Mouse (Mus musculus): Measurements from ENCODE around the gene Polr2l. TPM values are rescaled to one million over a fixed set of nuclear protein-coding genes. Genes with fewer than 3 reads are reported as not detected.

The Polr2l gene
- total and polyA plus RNA-seq, 2 experiments from 2014 or later = 17.4 to 81.3 TPM

DNA sequence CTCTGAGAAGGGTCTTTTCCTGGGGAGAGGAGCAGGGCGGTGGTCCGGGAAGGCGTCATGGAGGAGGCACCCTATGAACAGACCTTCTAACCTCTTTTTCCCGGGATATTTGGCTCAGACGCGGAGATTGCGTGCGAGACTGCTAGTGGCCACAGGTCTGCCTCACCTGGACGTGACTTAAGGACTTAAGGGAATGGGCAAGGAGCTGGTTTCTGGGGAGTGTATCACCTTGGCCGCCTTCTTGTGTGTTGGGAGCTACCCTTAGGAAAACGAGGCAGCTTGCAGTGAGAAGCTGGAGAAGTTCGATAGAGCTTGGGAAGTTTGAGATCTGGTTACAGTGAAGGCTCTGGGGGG lies 850 bp upstream of the Polr2l start:
- ATAC-seq (ENCODE audit: insufficient read depth, low read depth) (no peak), DNase-seq (ENCODE audit: low spot score) (no peak)
- peak overlapping the region; percentile 69 for H3K4me3 ChIP-seq (ENCODE audit: low read depth, low read length)
- peaks cover 36% of the 10 kb centered on the region for H3K4me1 ChIP-seq (ENCODE audit: control insufficient read depth, insufficient read depth)
- TF ChIP-seq EP300 (IDR thresholded peaks at IDR 0.05; ENCODE audit: low read depth) (no peak), CTCF (IDR thresholded peaks at IDR 0.05; ENCODE audit: low read depth) (no peak)
- H3K27me3 ChIP-seq (ENCODE audit: control insufficient read depth, insufficient read depth, low read length) = no peaks in the 10 kb centered on the region
- no peaks in the 10 kb centered on the region for H3K9me3 ChIP-seq (replicated peaks; ENCODE audit: control insufficient read depth, low read length)
- H3K9ac ChIP-seq (replicated peaks; ENCODE audit: low read depth, low read length) = peak overlapping the region; percentile 80
- peak overlapping the region; percentile 93 for H3K4me2 ChIP-seq (ENCODE audit: low read depth, low read length)
- H3K36me3 ChIP-seq (replicated peaks; ENCODE audit: control insufficient read depth, insufficient read depth, low read length) = peaks cover 20% of the 10 kb centered on the region
- under 1% methylated on average over 12 of the region's 12 CpGs for WGBS
- peak overlapping the region; percentile 96 for H3K27ac ChIP-seq (ENCODE audit: low read depth)

DNA sequence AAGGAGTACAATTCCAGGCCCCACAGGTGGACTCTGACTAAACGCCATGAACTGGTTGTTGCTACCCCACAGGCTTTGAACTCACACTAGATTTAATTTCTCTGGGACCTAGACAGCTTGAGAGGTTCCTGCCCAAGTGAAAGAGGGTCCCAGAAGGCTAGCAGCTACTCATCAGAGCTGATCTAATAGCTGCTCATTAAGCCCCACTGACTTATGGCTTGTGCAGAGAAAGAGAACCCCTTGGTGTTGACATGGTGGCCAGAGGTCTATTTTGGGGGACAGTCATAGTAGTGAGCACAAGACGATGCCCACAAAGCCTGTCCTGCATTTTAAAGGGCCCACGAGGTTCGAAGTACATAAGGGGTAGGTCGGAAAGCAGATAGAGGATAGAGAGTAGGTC lies 772 bp downstream of the Polr2l start:
- TF ChIP-seq CTCF (IDR thresholded peaks at IDR 0.05; ENCODE audit: low read depth) (no peak), EP300 (IDR thresholded peaks at IDR 0.05; ENCODE audit: low read depth) (no peak)
- Histone ChIP-seq H3K4me3 (ENCODE audit: low read depth, low read length) (peak overlapping the region; percentile 69), H3K4me2 (ENCODE audit: low read depth, low read length) (peak overlapping the region; percentile 93), H3K9ac (replicated peaks; ENCODE audit: low read depth, low read length) (peak overlapping the region; percentile 80), H3K9me3 (replicated peaks; ENCODE audit: control insufficient read depth, low read length) (no peaks in the 10 kb centered on the region), H3K27me3 (ENCODE audit: control insufficient read depth, insufficient read depth, low read length) (no peaks in the 10 kb centered on the region), H3K36me3 (replicated peaks; ENCODE audit: control insufficient read depth, insufficient read depth, low read length) (peaks cover 32% of the 10 kb centered on the region), H3K4me1 (ENCODE audit: control insufficient read depth, insufficient read depth) (peaks cover 48% of the 10 kb centered on the region), H3K27ac (ENCODE audit: low read depth) (no peak overlapping the region)
- WGBS = 5% methylated on average over 5 of the region's 5 CpGs
- no peak for DNase-seq (ENCODE audit: low spot score)
- ATAC-seq (ENCODE audit: insufficient read depth, low read depth) = no peak

DNA sequence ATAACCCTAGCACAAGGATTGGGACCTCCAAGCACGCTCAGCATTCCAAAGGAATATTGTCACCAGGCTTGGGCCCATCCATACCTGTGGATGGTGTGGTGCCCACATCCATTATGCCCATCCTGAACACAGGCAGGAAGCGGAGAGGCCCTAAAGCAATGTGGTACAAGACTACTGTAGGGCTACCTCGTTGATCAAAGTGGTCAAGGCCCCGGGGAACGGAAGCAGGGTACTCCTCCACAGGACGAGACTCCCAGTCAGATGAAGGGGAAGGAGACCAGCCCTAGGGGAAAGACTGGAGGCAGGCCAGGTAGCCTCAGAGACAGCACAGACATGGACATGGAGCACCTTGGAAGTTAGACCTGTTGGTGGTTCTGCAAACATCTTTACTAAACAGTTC lies 2.2 kb downstream of the Polr2l start:
- Histone ChIP-seq H3K27ac (ENCODE audit: low read depth) (no peak overlapping the region), H3K9ac (replicated peaks; ENCODE audit: low read depth, low read length) (no peak overlapping the region), H3K9me3 (replicated peaks; ENCODE audit: control insufficient read depth, low read length) (no peaks in the 10 kb centered on the region), H3K27me3 (ENCODE audit: control insufficient read depth, insufficient read depth, low read length) (no peaks in the 10 kb centered on the region), H3K4me3 (ENCODE audit: low read depth, low read length) (no peak overlapping the region), H3K4me2 (ENCODE audit: low read depth, low read length) (no peak overlapping the region), H3K36me3 (replicated peaks; ENCODE audit: control insufficient read depth, insufficient read depth, low read length) (peaks cover 32% of the 10 kb centered on the region), H3K4me1 (ENCODE audit: control insufficient read depth, insufficient read depth) (peaks cover 45% of the 10 kb centered on the region)
- ATAC-seq (ENCODE audit: insufficient read depth, low read depth) (no peak), DNase-seq (ENCODE audit: low spot score) (no peak)
- WGBS = 82% methylated on average over 6 of the region's 6 CpGs
- TF ChIP-seq CTCF (IDR thresholded peaks at IDR 0.05; ENCODE audit: low read depth) (no peak), EP300 (IDR thresholded peaks at IDR 0.05; ENCODE audit: low read depth) (no peak)

DNA sequence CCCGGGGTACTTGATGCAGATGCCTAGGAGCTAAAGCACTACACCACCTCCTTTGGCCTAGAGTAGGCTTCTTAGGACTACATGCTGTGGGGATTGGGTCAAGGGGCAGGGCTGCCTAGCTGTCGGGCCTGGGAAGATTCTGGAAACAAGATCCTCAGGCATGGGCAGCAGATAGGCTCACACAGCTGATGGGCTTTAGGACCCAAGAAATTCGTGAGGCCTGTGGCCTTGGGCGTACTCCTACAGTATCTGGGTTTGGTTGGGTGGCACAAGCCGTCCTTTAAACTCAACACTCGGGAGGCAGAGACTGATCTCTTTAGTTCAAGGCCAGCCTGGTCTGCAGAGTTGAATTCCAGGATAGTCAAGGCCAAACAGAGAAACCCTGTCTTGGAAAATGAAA lies 2.7 kb downstream of the Polr2l start:
- peaks cover 40% of the 10 kb centered on the region for H3K4me1 ChIP-seq (ENCODE audit: control insufficient read depth, insufficient read depth)
- no peak for ATAC-seq (ENCODE audit: insufficient read depth, low read depth)

DNA sequence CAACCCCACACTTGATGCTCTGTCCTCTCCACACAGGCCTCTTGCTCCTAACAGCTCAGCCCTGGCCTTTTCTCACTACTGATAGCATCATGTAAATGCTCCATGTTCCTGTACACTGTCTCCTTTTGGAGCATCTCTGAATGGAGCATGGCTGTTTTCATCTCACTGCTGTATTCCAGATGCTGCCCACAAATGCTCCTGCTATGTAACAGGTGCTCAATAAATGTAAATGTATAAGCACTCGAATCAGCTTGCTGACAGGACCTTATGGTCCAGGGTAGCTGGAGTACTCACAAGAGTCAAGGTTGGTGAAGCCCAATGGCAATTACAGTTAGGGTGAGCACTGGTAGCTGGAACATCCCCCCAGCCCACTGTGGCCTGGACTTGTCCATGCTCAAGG lies 3.7 kb downstream of the Polr2l start:
- no peak for TF ChIP-seq CTCF (IDR thresholded peaks at IDR 0.05; ENCODE audit: low read depth)
- no peak for TF ChIP-seq EP300 (IDR thresholded peaks at IDR 0.05; ENCODE audit: low read depth)
- Histone ChIP-seq H3K36me3 (replicated peaks; ENCODE audit: control insufficient read depth, insufficient read depth, low read length) (peaks cover 32% of the 10 kb centered on the region), H3K9me3 (replicated peaks; ENCODE audit: control insufficient read depth, low read length) (no peaks in the 10 kb centered on the region), H3K27ac (ENCODE audit: low read depth) (no peak overlapping the region), H3K4me2 (ENCODE audit: low read depth, low read length) (no peak overlapping the region), H3K27me3 (ENCODE audit: control insufficient read depth, insufficient read depth, low read length) (no peaks in the 10 kb centered on the region), H3K9ac (replicated peaks; ENCODE audit: low read depth, low read length) (no peak overlapping the region), H3K4me3 (ENCODE audit: low read depth, low read length) (no peak overlapping the region), H3K4me1 (ENCODE audit: control insufficient read depth, insufficient read depth) (peaks cover 40% of the 10 kb centered on the region)
- 89% methylated on average over 1 of the region's 1 CpGs for WGBS
- ATAC-seq (ENCODE audit: insufficient read depth, low read depth) = no peak
- DNase-seq (ENCODE audit: low spot score) = no peak

More for the DNA sequence above, 2.7 kb downstream of the Polr2l start:
- Histone ChIP-seq H3K9ac (replicated peaks; ENCODE audit: low read depth, low read length) (no peak overlapping the region), H3K27ac (ENCODE audit: low read depth) (no peak overlapping the region), H3K4me2 (ENCODE audit: low read depth, low read length) (no peak overlapping the region), H3K4me3 (ENCODE audit: low read depth, low read length) (no peak overlapping the region), H3K9me3 (replicated peaks; ENCODE audit: control insufficient read depth, low read length) (no peaks in the 10 kb centered on the region), H3K27me3 (ENCODE audit: control insufficient read depth, insufficient read depth, low read length) (no peaks in the 10 kb centered on the region), H3K36me3 (replicated peaks; ENCODE audit: control insufficient read depth, insufficient read depth, low read length) (peaks cover 32% of the 10 kb centered on the region)
- TF ChIP-seq EP300 (IDR thresholded peaks at IDR 0.05; ENCODE audit: low read depth) = no peak
- no peak for TF ChIP-seq CTCF (IDR thresholded peaks at IDR 0.05; ENCODE audit: low read depth)
- WGBS = 79% methylated on average over 6 of the region's 6 CpGs
- DNase-seq (ENCODE audit: low spot score) = no peak

DNA sequence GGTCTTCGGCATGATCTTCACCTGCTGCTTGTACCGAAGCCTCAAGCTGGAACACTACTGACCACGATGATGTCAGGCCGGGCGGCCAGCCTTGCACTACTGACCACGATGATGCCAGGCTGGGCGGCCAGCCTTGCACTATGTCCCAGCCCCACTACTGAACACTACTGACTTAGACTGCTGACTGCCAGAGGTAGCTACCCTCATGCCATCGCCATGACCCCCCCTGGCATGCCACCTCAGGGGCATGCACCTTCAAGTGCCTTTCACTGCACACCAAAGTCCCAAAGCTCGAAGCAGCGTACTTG lies 4.3 kb downstream of the Polr2l start:
- no peak for DNase-seq (ENCODE audit: low spot score)
- no peak for TF ChIP-seq EP300 (IDR thresholded peaks at IDR 0.05; ENCODE audit: low read depth)
- TF ChIP-seq CTCF (IDR thresholded peaks at IDR 0.05; ENCODE audit: low read depth) = no peak
- Histone ChIP-seq H3K4me3 (ENCODE audit: low read depth, low read length) (no peak overlapping the region), H3K9me3 (replicated peaks; ENCODE audit: control insufficient read depth, low read length) (no peaks in the 10 kb centered on the region), H3K4me2 (ENCODE audit: low read depth, low read length) (no peak overlapping the region), H3K27ac (ENCODE audit: low read depth) (peak overlapping the region; percentile 97; the same call in 1 of the 2 replicates), H3K4me1 (ENCODE audit: control insufficient read depth, insufficient read depth) (peaks cover 33% of the 10 kb centered on the region), H3K27me3 (ENCODE audit: control insufficient read depth, insufficient read depth, low read length) (no peaks in the 10 kb centered on the region), H3K9ac (replicated peaks; ENCODE audit: low read depth, low read length) (no peak overlapping the region), H3K36me3 (replicated peaks; ENCODE audit: control insufficient read depth, insufficient read depth, low read length) (peaks cover 32% of the 10 kb centered on the region)
- no peak for ATAC-seq (ENCODE audit: insufficient read depth, low read depth)
- WGBS = 91% methylated on average over 10 of the region's 10 CpGs
